18 mouse cellular contexts compared by ENCODE assay signal in genomic region chr9:60491489-60492100, GRCm38 (mm10). TPM values are rescaled to one million over a fixed set of nuclear protein-coding genes. Genes with fewer than 3 reads are reported as not detected.
DNase-seq lines count a peak whose midpoint lies in the region; ATAC-seq lines count a peak whose summit lies in the region.
"Had no signal": no experiment of that assay in that cellular context is flagged by ENCODE, and none has a peak within 500 bp of the region (broad histone marks: within the 10 kb centered on the region; RNA-seq: fewer than 3 reads in every experiment).

No protein-coding gene starts in this region.

- peaks cover 18% of the 10 kb centered on the region; the same call in 1 of the 2 replicates for H3K4me1 ChIP-seq in embryonic facial prominence, embryonic 12.5 days
- peaks cover 51% of the 10 kb centered on the region for H3K4me1 ChIP-seq in limb, embryonic 15.5 days
- H3K4me1 ChIP-seq: forebrain, embryonic 10.5 days; hindbrain, embryonic 15.5 days; midbrain, embryonic 12.5 days had no signal

- H3K9me3 ChIP-seq in embryonic facial prominence, embryonic 12.5 days: no peaks in the 10 kb centered on the region
- H3K9me3 ChIP-seq in limb, embryonic 15.5 days: no peaks in the 10 kb centered on the region
- H3K9me3 ChIP-seq: forebrain, embryonic 10.5 days; hindbrain, embryonic 15.5 days; midbrain, embryonic 12.5 days had no signal

- H3K4me3 ChIP-seq in embryonic facial prominence, embryonic 12.5 days: no peak overlapping the region
- H3K4me3 ChIP-seq in limb, embryonic 15.5 days: no peak overlapping the region
- H3K4me3 ChIP-seq: forebrain, embryonic 10.5 days; hindbrain, embryonic 15.5 days; midbrain, embryonic 12.5 days had no signal

- intact Hi-C loops in left cerebral cortex, postnatal 4 days (cut with DNase I): no loop called here
- intact Hi-C loops in left cerebral cortex, postnatal 25 days (cut with DNase I): no loop called here

- H3K9ac ChIP-seq in embryonic facial prominence, embryonic 12.5 days: no peak overlapping the region
- no peak overlapping the region for H3K9ac ChIP-seq in limb, embryonic 15.5 days
- H3K9ac ChIP-seq: hindbrain, embryonic 15.5 days; liver, embryonic 14.5 days; lung, embryonic 14.5 days; midbrain, embryonic 12.5 days had no signal

- 0 out of 2 replicates have a peak, but pooled peaks cover 3% of the 10 kb centered on the region for H3K27me3 ChIP-seq in embryonic facial prominence, embryonic 12.5 days
- peaks cover 5% of the 10 kb centered on the region; the same call in 1 of the 2 replicates for H3K27me3 ChIP-seq in limb, embryonic 15.5 days
- H3K27me3 ChIP-seq: hindbrain, embryonic 15.5 days had no signal

- WGBS in embryonic facial prominence, embryonic 12.5 days: 51% methylated on average over 16 of the region's 16 CpGs
- 36% methylated on average over 16 of the region's 16 CpGs for WGBS in large intestine, adult 2 months
- 33% methylated on average over 16 of the region's 16 CpGs for WGBS in limb, embryonic 15.5 days

- ATAC-seq in embryonic facial prominence, embryonic 12.5 days (ENCODE audit: insufficient number of reproducible peaks, insufficient read depth, low FRiP score, low TSS enrichment): no peak
- ATAC-seq in limb, embryonic 15.5 days (ENCODE audit: insufficient number of reproducible peaks, low FRiP score, low TSS enrichment, low read depth): peak; percentile 52

- DNase-seq in left cerebral cortex, postnatal 4 days: peak; percentile 20
- DNase-seq in left cerebral cortex, postnatal 25 days (ENCODE audit: low spot score in 2 of 2): no peak
- peak; percentile 39 for DNase-seq in large intestine, adult 2 months (ENCODE audit: low read depth, low spot score)
- no peak for DNase-seq in retina, postnatal 1 day
- DNase-seq in urinary bladder, adult 2 months (ENCODE audit: low spot score): no peak
- no peak for DNase-seq in left cerebral cortex, adult 18-20 months (ENCODE audit: low spot score in 2 of 2)
- DNase-seq: adrenal gland, postnatal 10 days; cerebellum, adult 8-10 months; gastrocnemius, postnatal 36 days; kidney, postnatal 25 days; lung, embryonic 14.5 days; right cerebral cortex, postnatal 14 days had no signal

- H3K36me3 ChIP-seq in embryonic facial prominence, embryonic 12.5 days: no peaks in the 10 kb centered on the region
- no peaks in the 10 kb centered on the region for H3K36me3 ChIP-seq in limb, embryonic 15.5 days
- H3K36me3 ChIP-seq: forebrain, embryonic 10.5 days; hindbrain, embryonic 15.5 days; midbrain, embryonic 12.5 days had no signal

- peak overlapping the region; percentile 9; the same call in 1 of the 2 replicates for H3K4me2 ChIP-seq in embryonic facial prominence, embryonic 12.5 days (replicated peaks)
- peak overlapping the region; percentile 20 for H3K4me2 ChIP-seq in limb, embryonic 15.5 days
- H3K4me2 ChIP-seq: hindbrain, embryonic 15.5 days; lung, embryonic 14.5 days; midbrain, embryonic 12.5 days had no signal

- H3K27ac ChIP-seq in embryonic facial prominence, embryonic 12.5 days: 0 out of 2 replicates have a peak overlapping the region, but pooled peaks have one; percentile 11
- H3K27ac ChIP-seq in limb, embryonic 15.5 days: peak overlapping the region; percentile 81
- H3K27ac ChIP-seq: forebrain, embryonic 10.5 days; hindbrain, embryonic 15.5 days; liver, embryonic 14.5 days; midbrain, embryonic 12.5 days had no signal

RNA-seq across cellular contexts. Expression of gene Thsd4, which starts 30.3 kb away (rescaled TPM):
- total RNA-seq in left cerebral cortex, postnatal 4 days (2021): 10 to 100 TPM; 10.1 to 12.4 TPM
- 1 to 10 TPM; 4.7 to 6.2 TPM for total RNA-seq in left cerebral cortex, postnatal 25 days (2021)
- 12.3 and 13.3 TPM in 2 replicates for polyA plus RNA-seq in embryonic facial prominence, embryonic 12.5 days (2016; fragmentation: Nextera tagmentation; extraction: Ambion mirVana)
- 2.1 and 5.5 TPM in 2 replicates for polyA plus RNA-seq in large intestine, adult 2 months (2012; rRNA removed)
- 27.9 and 31.6 TPM in 2 replicates for polyA plus RNA-seq in limb, embryonic 15.5 days (2015; fragmentation: Nextera tagmentation; extraction: Ambion mirVana)
- 19.5 and 21.2 TPM in 2 replicates for polyA plus RNA-seq in urinary bladder, adult 2 months (2012; rRNA removed)
- 1 to 10 TPM; 4.3 to 5.6 TPM for total RNA-seq in left cerebral cortex, adult 18-20 months (2021)

Comparison
In these comparisons a context has a peak if more than half of its experiments do, and no peak if none do; other contexts are left out.
1. DNase-seq: peak in left cerebral cortex, postnatal 4 days (single experiment) and large intestine, adult 2 months (single experiment); none in left cerebral cortex, postnatal 25 days (0 of 2), retina, postnatal 1 day (single experiment), urinary bladder, adult 2 months (single experiment) and left cerebral cortex, adult 18-20 months (0 of 2).